In genomic region chr6:148941880-148942279, GRCm38 (mm10) we compare ENCODE assay signal across 23 mouse cellular contexts. TPM values are rescaled to one million over a fixed set of nuclear protein-coding genes. Genes with fewer than 3 reads are reported as not detected.
A peak's percentile ranks its signal among the peaks of the same experiment; 100 is the strongest.
DNase-seq lines count a peak whose midpoint lies in the region; ATAC-seq lines count a peak whose summit lies in the region.
"Had no signal": no experiment of that assay in that cellular context is flagged by ENCODE, and none has a peak within 500 bp of the region (broad histone marks: within the 10 kb centered on the region; RNA-seq: fewer than 3 reads in every experiment).

No protein-coding gene starts in this region.

- no peak overlapping the region for H3K9ac ChIP-seq in forebrain, embryonic 12.5 days
- no peak overlapping the region for H3K9ac ChIP-seq in forebrain, embryonic 11.5 days (ENCODE audit: low read length)
- no peak overlapping the region for H3K9ac ChIP-seq in kidney, embryonic 15.5 days
- no peak overlapping the region for H3K9ac ChIP-seq in neural tube, embryonic 12.5 days
- H3K9ac ChIP-seq: limb, embryonic 15.5 days had no signal

- H3K4me2 ChIP-seq in forebrain, embryonic 12.5 days, result 0 out of 2 replicates have a peak overlapping the region, but pooled peaks have one; percentile 11
- H3K4me2 ChIP-seq in forebrain, embryonic 11.5 days (ENCODE audit: low read depth, low read length, severe bottlenecking), result no peak overlapping the region
- H3K4me2 ChIP-seq in kidney, embryonic 15.5 days, result no peak overlapping the region
- peak overlapping the region; percentile 33 for H3K4me2 ChIP-seq in neural tube, embryonic 12.5 days (replicated peaks)
- H3K4me2 ChIP-seq: limb, embryonic 15.5 days had no signal

- no peaks in the 10 kb centered on the region for H3K27me3 ChIP-seq in forebrain, embryonic 12.5 days
- no peaks in the 10 kb centered on the region for H3K27me3 ChIP-seq in forebrain, embryonic 11.5 days (ENCODE audit: control insufficient read depth, insufficient read depth, low read length)
- no peaks in the 10 kb centered on the region for H3K27me3 ChIP-seq in kidney, embryonic 15.5 days
- no peaks in the 10 kb centered on the region for H3K27me3 ChIP-seq in neural tube, embryonic 12.5 days (replicated peaks)
- H3K27me3 ChIP-seq: limb, embryonic 15.5 days had no signal

- H3K4me3 ChIP-seq in forebrain, embryonic 12.5 days (replicated peaks), result no peak overlapping the region
- no peak overlapping the region for H3K4me3 ChIP-seq in forebrain, embryonic 11.5 days (ENCODE audit: low read depth, low read length)
- H3K4me3 ChIP-seq in kidney, embryonic 15.5 days (replicated peaks), result no peak overlapping the region
- no peak overlapping the region for H3K4me3 ChIP-seq in neural tube, embryonic 12.5 days
- H3K4me3 ChIP-seq: layer of hippocampus, adult 2 months; limb, embryonic 15.5 days; myocyte had no signal

- peaks cover 35% of the 10 kb centered on the region for H3K4me1 ChIP-seq in forebrain, embryonic 12.5 days
- H3K4me1 ChIP-seq in forebrain, embryonic 11.5 days (replicated peaks; ENCODE audit: control insufficient read depth, insufficient read depth, low read length), result peaks cover 5% of the 10 kb centered on the region; the same call in 1 of the 2 replicates
- H3K4me1 ChIP-seq in kidney, embryonic 15.5 days, result peaks cover 35% of the 10 kb centered on the region
- peaks cover 17% of the 10 kb centered on the region for H3K4me1 ChIP-seq in neural tube, embryonic 12.5 days

- H3K27ac ChIP-seq in forebrain, embryonic 12.5 days, result no peak overlapping the region
- H3K27ac ChIP-seq in forebrain, embryonic 11.5 days (ENCODE audit: low read depth, low read length), result no peak overlapping the region
- H3K27ac ChIP-seq in kidney, embryonic 15.5 days, result 0 out of 2 replicates have a peak overlapping the region, but pooled peaks have one; percentile 37
- no peak overlapping the region for H3K27ac ChIP-seq in neural tube, embryonic 12.5 days
- H3K27ac ChIP-seq: hindbrain, postnatal 0 days; layer of hippocampus, adult 2 months; limb, embryonic 15.5 days had no signal

- H3K9me3 ChIP-seq in forebrain, embryonic 12.5 days, result no peaks in the 10 kb centered on the region
- no peaks in the 10 kb centered on the region for H3K9me3 ChIP-seq in forebrain, embryonic 11.5 days (ENCODE audit: control insufficient read depth, low read length)
- no peaks in the 10 kb centered on the region for H3K9me3 ChIP-seq in kidney, embryonic 15.5 days (replicated peaks)
- H3K9me3 ChIP-seq in neural tube, embryonic 12.5 days, result no peaks in the 10 kb centered on the region
- H3K9me3 ChIP-seq: limb, embryonic 15.5 days had no signal

- DNase-seq in forebrain, embryonic 11.5 days (ENCODE audit: low spot score), result no peak
- no peak for DNase-seq in kidney, postnatal 10 days
- DNase-seq in neural tube, embryonic 10.5 days (ENCODE audit: extremely low spot score, low spot score), result no peak
- DNase-seq in lung, postnatal 14 days, result no peak
- DNase-seq in adrenal gland, postnatal 4 days (ENCODE audit: low spot score in 2 of 2), result no peak
- DNase-seq: cerebellum, adult 2 months; cerebellum, postnatal 36 days; gastrocnemius, postnatal 36 days; heart, postnatal 10 days; kidney, postnatal 14 days; right cerebral cortex, postnatal 14 days; spleen, adult 18-20 months; thymus, postnatal 4 days had no signal

- 46% methylated on average over 5 of the region's 5 CpGs for WGBS in forebrain, embryonic 12.5 days
- 52% methylated on average over 5 of the region's 5 CpGs for WGBS in forebrain, embryonic 11.5 days
- 63% methylated on average over 5 of the region's 5 CpGs for WGBS in kidney, embryonic 15.5 days
- WGBS in neural tube, embryonic 12.5 days, result 51% methylated on average over 5 of the region's 5 CpGs

- no peaks in the 10 kb centered on the region; the same call in 1 of the 2 replicates for H3K36me3 ChIP-seq in forebrain, embryonic 12.5 days (replicated peaks)
- no peaks in the 10 kb centered on the region; the same call in 1 of the 2 replicates for H3K36me3 ChIP-seq in forebrain, embryonic 11.5 days (ENCODE audit: control insufficient read depth, insufficient read depth, low read length)
- peaks cover 19% of the 10 kb centered on the region for H3K36me3 ChIP-seq in kidney, embryonic 15.5 days
- H3K36me3 ChIP-seq in neural tube, embryonic 12.5 days, result no peaks in the 10 kb centered on the region
- H3K36me3 ChIP-seq: limb, embryonic 15.5 days had no signal

- no peak for ATAC-seq in forebrain, embryonic 12.5 days (ENCODE audit: low FRiP score)
- ATAC-seq in forebrain, embryonic 11.5 days (replicated peaks; ENCODE audit: low FRiP score), result no peak
- ATAC-seq in kidney, embryonic 15.5 days (replicated peaks; ENCODE audit: low FRiP score), result no peak
- no peak for ATAC-seq in neural tube, embryonic 12.5 days (ENCODE audit: low FRiP score, low read depth)
- ATAC-seq: CD4-positive, CD25-positive, alpha-beta regulatory T cell, adult 4 months; forebrain, embryonic 16.5 days; hindbrain, postnatal 0 days; lung, postnatal 0 days had no signal

RNA-seq across cellular contexts. Expression of gene Sinhcaf, which starts 4.4 kb away (rescaled TPM):
- polyA plus RNA-seq in forebrain, embryonic 12.5 days (2016; fragmentation: Nextera tagmentation; extraction: Ambion mirVana), result 223 and 235 TPM in 2 replicates
- polyA plus RNA-seq in forebrain, embryonic 11.5 days (2014; fragmentation: Nextera tagmentation; extraction: Ambion mirVana), result 292 and 305 TPM in 2 replicates
- polyA plus RNA-seq in kidney, embryonic 15.5 days (2015; fragmentation: Nextera tagmentation; extraction: Ambion mirVana), result 144 and 158 TPM in 2 replicates
- polyA plus RNA-seq in neural tube, embryonic 12.5 days (2016; fragmentation: Nextera tagmentation; extraction: Ambion mirVana), result 169 and 174 TPM in 2 replicates
- total RNA-seq in adrenal gland, postnatal 4 days (2021), result 10 to 100 TPM; 63.4 to 80.4 TPM

RNA-seq across cellular contexts. Expression of gene Caprin2, which starts 45.8 kb away (rescaled TPM):
- 20.7 and 22.4 TPM in 2 replicates for polyA plus RNA-seq in forebrain, embryonic 12.5 days (2016; fragmentation: Nextera tagmentation; extraction: Ambion mirVana)
- 14.1 and 15.8 TPM in 2 replicates for polyA plus RNA-seq in forebrain, embryonic 11.5 days (2014; fragmentation: Nextera tagmentation; extraction: Ambion mirVana)
- polyA plus RNA-seq in kidney, embryonic 15.5 days (2015; fragmentation: Nextera tagmentation; extraction: Ambion mirVana), result 17.1 and 19.5 TPM in 2 replicates
- polyA plus RNA-seq in neural tube, embryonic 12.5 days (2016; fragmentation: Nextera tagmentation; extraction: Ambion mirVana), result 15.9 TPM in 2 replicates
- 10 to 100 TPM; 21.7 to 25.5 TPM for total RNA-seq in adrenal gland, postnatal 4 days (2021)

Comparison
In these comparisons a context has a peak if more than half of its experiments do, and no peak if none do; other contexts are left out.
1. H3K4me2 ChIP-seq: peak in forebrain, embryonic 12.5 days (single experiment) and neural tube, embryonic 12.5 days (single experiment); none in forebrain, embryonic 11.5 days (single experiment) and kidney, embryonic 15.5 days (single experiment).